Mouse (Mus musculus) skeletal muscle tissue, postnatal 0 days (tissue): Measurements from ENCODE around the gene Prl. TPM values are rescaled to one million over a fixed set of nuclear protein-coding genes. Genes with fewer than 3 reads are reported as not detected.

Experiments used
- polyA plus RNA-seq: library from polyadenylated mRNA; unstranded; fragments of >200 nt; fragmentation: Nextera tagmentation; extraction: Ambion mirVana; gene quantifications from 2 replicates; pipeline ENCODE4 v1.2.1, GENCODE M21; 2015

Gene Prl
- polyA plus RNA-seq, result not detected in 2 replicates

GRCm38 (mm10) chr13:27057270-27057669 is at the start of gene Prl:
Gene Prl, plus strand, starts transcription at chr13:27057570.

GRCm38 (mm10) chr13:27093890-27094289 is 36.5 kb downstream of the Prl start, which contains the start of gene Prl3d1:
Gene Prl3d1, plus strand, starts transcription at chr13:27094190.

Other genes starting within 250 kb of the Prl start
- gene Prl3d1, start 36.6 kb downstream of the Prl start, polyA plus RNA-seq, result not detected in 2 replicates
- not detected in 2 replicates for gene Prl3d2, start 64.1 kb downstream of the Prl start, polyA plus RNA-seq
- gene Prl3d3, start 99.2 kb downstream of the Prl start, polyA plus RNA-seq, result not detected in 2 replicates
- gene Prl3c1, start 139.1 kb downstream of the Prl start, polyA plus RNA-seq, result not detected in 2 replicates
- gene Prl3b1, start 184.3 kb downstream of the Prl start, polyA plus RNA-seq, result not detected in 2 replicates
- gene Prl3a1, start 201.9 kb downstream of the Prl start, polyA plus RNA-seq, result not detected in 2 replicates